Mouse (Mus musculus) midbrain, embryonic 14.5 days (tissue): ENCODE measurements around the gene Cryba4. TPM values are rescaled to one million over a fixed set of nuclear protein-coding genes. Genes with fewer than 3 reads are reported as not detected.

ENCODE experiments used
- ATAC-seq: fragments of 200-750 bp; cut with Nextera tagmentation; 2 replicates; pipeline ENCODE4 v1.8.0; 2017; ENCODE audit warnings: moderate number of reproducible peaks, moderate library complexity; ENCODE audit not compliant: low FRiP score, low TSS enrichment
- DNase-seq: peaks from one replicate; pipeline ENCODE4 v3.0.0-alpha.2; 2015
- H3K27ac ChIP-seq: fragments of 300-500 bp; sonication (generic); replicated peaks from 2 replicates; pipeline ENCODE4 v1.5.1; 2014; ENCODE audit warnings: mild to moderate bottlenecking, low read depth, low read length, moderate library complexity
- H3K27me3 ChIP-seq: fragments of 300-500 bp; sonication (generic); 2 replicates; pipeline ENCODE4 v1.6.1; 2014; ENCODE audit warnings: low read length, control low read depth, mixed read lengths; ENCODE audit not compliant: control insufficient read depth, insufficient read depth
- H3K36me3 ChIP-seq: fragments of 300-500 bp; sonication (generic); 2 replicates; pipeline ENCODE4 v1.6.1; 2014; ENCODE audit warnings: low read length, control low read depth; ENCODE audit not compliant: control insufficient read depth, insufficient read depth
- H3K4me1 ChIP-seq: fragments of 300-500 bp; sonication (generic); 2 replicates; pipeline ENCODE4 v1.6.1; 2014; ENCODE audit warnings: mild to moderate bottlenecking, antibody characterized with exemption, low read length, control low read depth; ENCODE audit not compliant: control insufficient read depth, insufficient read depth
- H3K4me2 ChIP-seq: fragments of 300-500 bp; sonication (generic); 2 replicates; pipeline ENCODE4 v1.6.1; 2014; ENCODE audit warnings: mild to moderate bottlenecking, low read length, moderate library complexity
- H3K4me3 ChIP-seq: fragments of 300-500 bp; sonication (generic); replicated peaks from 2 replicates; pipeline ENCODE4 v1.5.1; 2014; ENCODE audit warnings: low read depth, low read length
- H3K9ac ChIP-seq: fragments of 300-500 bp; sonication (generic); replicated peaks from 2 replicates; pipeline ENCODE4 v1.6.1; 2014; ENCODE audit warnings: mild to moderate bottlenecking, low read length, moderate library complexity
- H3K9me3 ChIP-seq: fragments of 300-500 bp; sonication (generic); 2 replicates; pipeline ENCODE4 v1.6.1; 2016; ENCODE audit warnings: low read length, control low read depth, mixed read lengths; ENCODE audit not compliant: control insufficient read depth
- WGBS: fragments of 180-500 bp; shearing (Covaris S2); extraction: QIAGEN DNeasy Blood & Tissue Kit; methylation state at CpG from one replicate; pipeline ENCODE4 v1.1.7; 2014; 5-methylcytosine and 5-hydroxymethylcytosine counted together
- polyA plus RNA-seq: library from polyadenylated mRNA; unstranded; fragments of >200 nt; fragmentation: Nextera tagmentation; extraction: Ambion mirVana; gene quantifications from 2 replicates; pipeline ENCODE4 v1.2.1, GENCODE M21; 2014

The Cryba4 gene
- polyA plus RNA-seq, 1 experiment from 2014 or later: 1.2 TPM

DNA sequence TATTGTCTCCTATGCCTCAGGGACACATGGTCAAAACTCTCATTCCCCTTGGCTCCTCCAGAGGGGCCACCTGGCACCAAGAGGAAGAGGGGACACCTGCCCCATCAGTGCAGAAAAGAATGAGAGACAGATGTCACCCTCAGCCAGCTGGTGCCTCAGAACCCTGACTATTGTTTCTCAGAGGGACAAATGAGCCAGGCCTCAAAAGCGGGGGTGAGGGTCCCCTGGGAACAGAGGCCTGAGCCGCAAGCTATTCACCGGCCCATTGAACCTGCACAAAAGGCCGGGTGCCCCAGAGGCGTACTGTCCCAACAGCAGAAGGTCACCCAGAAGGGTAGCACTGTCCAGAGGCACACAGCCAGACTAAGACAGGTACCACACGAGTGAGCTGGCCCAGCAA, 26.7 kb downstream of the Cryba4 start:
- H3K4me1 ChIP-seq: peaks cover 47% of the 10 kb centered on the region
- WGBS: 4% methylated on average over 6 of the region's 6 CpGs
- H3K27me3 ChIP-seq: no peaks in the 10 kb centered on the region
- peaks cover 41% of the 10 kb centered on the region for H3K36me3 ChIP-seq
- H3K4me2 ChIP-seq: peak overlapping the region; percentile 96
- ATAC-seq (peak; percentile 14; the same call in 1 of the 2 replicates), DNase-seq (peak; percentile 67)
- peak overlapping the region; percentile 89 for H3K4me3 ChIP-seq
- H3K9me3 ChIP-seq: no peaks in the 10 kb centered on the region
- H3K9ac ChIP-seq: peak overlapping the region; percentile 99
- H3K27ac ChIP-seq: peak overlapping the region; percentile 99

DNA sequence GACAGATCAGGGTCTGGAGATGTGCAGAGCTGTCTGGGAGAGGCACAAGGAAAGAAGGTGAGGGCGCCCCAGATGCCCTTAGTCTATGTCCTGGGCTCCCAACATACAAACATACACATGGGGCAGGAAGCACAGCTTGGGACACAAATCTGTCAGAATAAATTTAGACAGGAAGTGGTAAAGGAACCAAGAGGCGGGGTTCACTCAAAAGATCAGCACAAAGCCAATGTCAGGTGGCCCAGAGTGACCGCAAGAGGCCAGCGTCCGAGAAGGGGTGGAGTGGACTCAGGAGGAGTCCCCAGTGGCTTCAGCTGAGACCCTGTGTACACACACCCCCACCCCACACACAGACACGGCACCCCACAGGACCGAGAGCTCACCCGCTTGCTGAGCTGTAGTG, 32.1 kb downstream of the Cryba4 start:
- H3K4me1 ChIP-seq: peaks cover 62% of the 10 kb centered on the region
- ATAC-seq: no peak
- no peaks in the 10 kb centered on the region for H3K9me3 ChIP-seq
- WGBS: 82% methylated on average over 8 of the region's 8 CpGs
- H3K4me3 ChIP-seq: no peak overlapping the region
- no peaks in the 10 kb centered on the region for H3K27me3 ChIP-seq
- peaks cover 65% of the 10 kb centered on the region for H3K36me3 ChIP-seq
- H3K4me2 ChIP-seq: no peak overlapping the region
- H3K9ac ChIP-seq: no peak overlapping the region
- DNase-seq: no peak
- peak overlapping the region; percentile 82 for H3K27ac ChIP-seq

DNA sequence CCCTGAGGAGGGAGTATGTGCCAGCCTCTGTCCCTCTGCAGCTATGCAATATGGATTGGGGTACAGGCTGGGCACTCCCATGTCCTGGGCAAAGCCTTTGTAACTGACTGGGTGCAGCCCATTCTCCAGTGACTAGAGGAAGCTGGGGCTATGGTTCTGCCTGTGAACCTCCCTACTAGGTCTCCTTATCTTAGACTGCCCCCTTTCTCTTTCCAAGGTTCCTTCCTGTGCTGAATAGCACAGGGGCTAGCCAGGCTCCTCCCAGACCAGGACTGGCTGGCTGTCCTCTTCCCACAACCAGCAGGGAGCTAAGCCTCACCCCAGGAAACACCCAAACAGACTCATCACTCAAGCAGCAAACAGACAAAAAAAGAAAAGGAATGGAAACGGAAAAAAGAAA, 32.9 kb downstream of the Cryba4 start:
- Histone ChIP-seq H3K36me3 (peaks cover 62% of the 10 kb centered on the region), H3K9me3 (no peaks in the 10 kb centered on the region), H3K4me3 (no peak overlapping the region), H3K4me1 (peaks cover 59% of the 10 kb centered on the region), H3K27me3 (no peaks in the 10 kb centered on the region), H3K27ac (peak overlapping the region; percentile 82), H3K9ac (no peak overlapping the region; the same call in 1 of the 2 replicates), H3K4me2 (no peak overlapping the region)
- 35% methylated on average over 1 of the region's 1 CpGs for WGBS
- DNase-seq (no peak), ATAC-seq (no peak)

DNA sequence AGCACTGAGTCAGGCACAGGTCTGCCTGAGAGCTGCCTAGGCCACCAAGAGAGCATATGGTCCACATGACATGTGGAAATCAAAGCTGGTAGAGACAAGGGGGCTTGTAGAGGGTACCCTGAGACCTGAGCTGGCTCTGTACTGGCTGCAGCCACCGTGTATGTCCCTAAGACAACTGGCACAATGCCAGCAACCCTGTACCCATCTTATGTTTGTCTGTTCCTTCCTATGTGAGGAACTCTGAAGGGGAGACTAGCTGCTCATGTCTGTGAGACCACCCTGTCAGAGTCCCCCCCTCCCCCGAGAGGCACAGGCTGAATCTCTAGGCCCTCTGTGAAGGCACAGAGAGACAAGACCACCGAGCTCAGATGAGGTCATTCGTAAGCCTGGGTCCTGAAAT, 33.6 kb downstream of the Cryba4 start:
- H3K27ac ChIP-seq: peak overlapping the region; percentile 82
- no peaks in the 10 kb centered on the region for H3K27me3 ChIP-seq
- no peak overlapping the region for H3K4me3 ChIP-seq
- 62% methylated on average over 4 of the region's 4 CpGs for WGBS
- H3K9ac ChIP-seq: no peak overlapping the region
- peaks cover 59% of the 10 kb centered on the region for H3K4me1 ChIP-seq
- H3K36me3 ChIP-seq: peaks cover 55% of the 10 kb centered on the region
- H3K9me3 ChIP-seq: no peaks in the 10 kb centered on the region
- no peak for ATAC-seq
- DNase-seq: peak; percentile 43
- no peak overlapping the region for H3K4me2 ChIP-seq

DNA sequence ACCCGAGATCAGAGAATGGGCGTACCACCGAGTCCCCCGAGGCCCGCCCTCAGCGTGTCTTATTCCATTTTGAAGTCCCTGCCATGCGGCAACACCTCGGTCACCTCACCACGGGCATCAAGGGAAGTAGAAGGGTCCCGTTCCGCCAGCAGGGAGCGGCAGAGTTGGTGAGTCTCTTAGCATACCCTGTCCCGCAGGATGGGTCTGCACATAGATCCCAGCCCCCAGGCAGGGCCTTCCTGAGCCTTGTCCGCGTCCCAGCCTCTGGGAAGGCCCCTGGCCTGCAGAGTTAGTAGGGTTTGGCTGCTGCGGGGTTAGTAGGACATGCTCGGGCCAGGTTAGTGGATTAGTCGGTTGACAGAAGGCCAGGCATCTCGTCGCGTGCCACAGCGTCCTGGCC, 35.3 kb downstream of the Cryba4 start:
- 38% methylated on average over 22 of the region's 22 CpGs for WGBS
- Histone ChIP-seq H3K9ac (0 out of 2 replicates have a peak overlapping the region, but pooled peaks have one; percentile 1), H3K27me3 (no peaks in the 10 kb centered on the region), H3K9me3 (no peaks in the 10 kb centered on the region), H3K4me1 (peaks cover 61% of the 10 kb centered on the region), H3K27ac (peak overlapping the region; percentile 82), H3K4me2 (no peak overlapping the region), H3K4me3 (no peak overlapping the region), H3K36me3 (peaks cover 43% of the 10 kb centered on the region)
- ATAC-seq (no peak), DNase-seq (peak; percentile 57)

DNA sequence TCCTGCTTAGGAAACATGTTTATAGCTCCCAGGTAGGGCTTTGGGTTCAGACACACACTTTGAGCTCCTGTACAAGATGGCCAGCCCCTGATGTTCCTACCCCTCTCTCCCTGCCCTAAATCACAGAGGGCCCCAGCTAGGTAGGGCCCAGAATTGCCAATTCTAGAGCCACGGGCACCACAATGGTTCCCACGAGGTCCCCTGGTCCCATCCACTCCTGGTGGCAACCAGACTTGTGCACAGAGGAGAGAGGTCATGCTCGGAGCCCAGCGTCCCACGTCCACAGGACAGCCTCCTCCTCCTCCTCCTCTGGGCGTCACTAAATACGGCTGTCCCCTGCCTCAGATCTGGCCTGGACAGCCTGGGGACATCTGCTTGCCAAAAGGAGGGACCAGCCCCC, 36.0 kb downstream of the Cryba4 start:
- Histone ChIP-seq H3K4me2 (no peak overlapping the region), H3K4me1 (peaks cover 61% of the 10 kb centered on the region), H3K9ac (no peak overlapping the region), H3K27me3 (no peaks in the 10 kb centered on the region), H3K4me3 (no peak overlapping the region), H3K9me3 (no peaks in the 10 kb centered on the region), H3K36me3 (peaks cover 37% of the 10 kb centered on the region), H3K27ac (peak overlapping the region; percentile 82)
- 55% methylated on average over 7 of the region's 7 CpGs for WGBS
- ATAC-seq: no peak
- DNase-seq: peak; percentile 20

DNA sequence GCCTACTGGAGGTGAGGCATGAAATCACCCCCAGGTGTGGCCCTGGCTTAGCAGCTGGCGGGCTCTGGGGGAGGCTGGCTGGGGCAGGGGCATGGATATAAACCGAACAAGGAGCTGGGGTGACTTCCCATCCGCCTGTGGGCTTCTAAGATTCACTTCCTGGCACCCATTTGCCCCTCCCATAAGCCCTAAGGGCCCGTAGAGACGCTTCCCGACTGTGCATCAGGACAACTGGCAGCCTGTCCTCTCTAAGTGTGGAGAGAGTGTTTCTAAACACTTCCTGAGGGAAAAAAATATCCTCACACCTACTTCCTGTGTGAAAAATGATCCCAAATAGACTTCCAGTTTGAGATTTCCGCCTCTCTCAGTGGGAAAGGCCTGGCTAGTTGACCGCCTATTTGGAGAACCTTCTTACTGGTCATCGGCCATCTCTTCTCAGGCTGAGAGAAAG, 36.5 kb downstream of the Cryba4 start:
- peaks cover 56% of the 10 kb centered on the region for H3K4me1 ChIP-seq
- H3K4me2 ChIP-seq: peak overlapping the region; percentile 29
- DNase-seq: peak; percentile 59
- no peaks in the 10 kb centered on the region for H3K27me3 ChIP-seq
- H3K9me3 ChIP-seq: no peaks in the 10 kb centered on the region
- WGBS: 17% methylated on average over 9 of the region's 9 CpGs
- H3K36me3 ChIP-seq: peaks cover 32% of the 10 kb centered on the region
- H3K4me3 ChIP-seq: no peak overlapping the region
- no peak for ATAC-seq
- peak overlapping the region; percentile 34 for H3K9ac ChIP-seq
- peak overlapping the region; percentile 82 for H3K27ac ChIP-seq

DNA sequence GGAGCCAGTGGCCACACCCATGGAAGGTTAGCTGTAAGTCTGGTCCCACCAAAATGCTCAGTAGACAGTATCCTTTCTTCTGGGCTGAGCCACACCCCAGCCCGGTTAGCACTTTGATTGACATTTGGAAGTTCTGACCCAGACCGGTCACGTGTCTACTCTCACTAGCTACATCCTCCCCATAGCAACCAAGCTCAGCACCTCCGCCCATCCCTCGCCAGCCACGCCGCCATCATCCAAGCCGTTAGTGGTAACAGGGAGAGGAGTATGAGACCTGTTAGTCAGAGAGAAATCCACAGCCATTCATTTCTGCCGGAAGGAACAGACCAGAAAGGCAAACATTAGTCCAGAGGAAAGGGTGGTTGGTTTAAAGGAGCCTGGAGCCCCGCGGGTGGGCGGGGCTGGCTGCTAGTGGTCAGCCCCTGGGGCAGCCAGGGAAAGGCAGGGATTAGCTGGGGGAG, 37.0 kb downstream of the Cryba4 start:
- peaks cover 27% of the 10 kb centered on the region for H3K36me3 ChIP-seq
- peak; percentile 28 for ATAC-seq
- H3K4me1 ChIP-seq: peaks cover 53% of the 10 kb centered on the region
- peak overlapping the region; percentile 82 for H3K27ac ChIP-seq
- no peaks in the 10 kb centered on the region for H3K9me3 ChIP-seq
- H3K27me3 ChIP-seq: no peaks in the 10 kb centered on the region
- no peak overlapping the region for H3K4me3 ChIP-seq
- H3K9ac ChIP-seq: peak overlapping the region; percentile 34
- peak; percentile 75 for DNase-seq
- WGBS: under 1% methylated on average over 12 of the region's 12 CpGs
- H3K4me2 ChIP-seq: peak overlapping the region; percentile 29

DNA sequence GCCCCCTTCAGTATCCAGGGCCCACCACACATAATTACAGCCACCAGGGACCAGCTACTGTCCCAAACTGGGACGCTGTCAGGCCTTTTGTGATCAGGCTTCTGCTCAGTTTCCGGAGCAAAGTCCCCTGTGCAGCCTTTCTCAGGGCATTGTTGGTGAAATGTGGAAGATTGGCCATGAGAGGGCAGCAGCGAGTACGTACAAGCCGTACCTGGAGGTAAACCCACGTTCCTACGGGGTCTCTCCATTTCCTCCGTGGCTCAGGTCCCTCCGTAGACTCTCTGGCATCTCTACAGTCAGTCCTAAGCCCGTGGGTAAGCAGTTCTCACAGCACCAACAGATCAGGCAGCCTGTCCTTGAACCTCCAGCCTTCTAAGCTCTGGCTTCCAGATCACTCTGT, 37.9 kb downstream of the Cryba4 start:
- H3K27me3 ChIP-seq: no peaks in the 10 kb centered on the region
- peaks cover 18% of the 10 kb centered on the region for H3K36me3 ChIP-seq
- 1% methylated on average over 10 of the region's 10 CpGs for whole genome bisulfite sequencing
- H3K9ac ChIP-seq: peak overlapping the region; percentile 13; the same call in 1 of the 2 replicates
- H3K4me2 ChIP-seq: no peak overlapping the region
- H3K4me1 ChIP-seq: peaks cover 44% of the 10 kb centered on the region
- DNase-seq (peak; percentile 94), ATAC-seq (peak; percentile 29; the same call in 1 of the 2 replicates)
- H3K27ac ChIP-seq: peak overlapping the region; percentile 82
- H3K4me3 ChIP-seq: no peak overlapping the region
- no peaks in the 10 kb centered on the region for H3K9me3 ChIP-seq
